Mouse (Mus musculus) Patski (cell line): ENCODE measurements at regions not wholly inside any gene's neighbourhood (a gene's known extent, or its start where the extent isn't known, plus 50 kb on each side); places are given as distances from the start of the nearest gene placed in this dataset.

Experiments
- ATAC-seq: fragments of 100-300 bp; one replicate; pipeline ENCODE4 v1.8.0; 2021
- CTCF ChIA-PET: fragments of 350-600 bp; sonication (Branson Sonifier 250); formaldehyde crosslinking; loops from one replicate; lab custom pipeline; 2022; ENCODE audit warnings: inconsistent platforms; lab: Charles Lee
- POLR2A ChIA-PET: fragments of 350-600 bp; sonication (Branson Sonifier 250); formaldehyde crosslinking; loops from one replicate; lab custom pipeline; 2022; ENCODE audit warnings: antibody characterized with exemption, inconsistent platforms; lab: Charles Lee
- DNase-seq: peaks from one replicate; pipeline ENCODE4 v3.0.0-alpha.2; 2011; ENCODE audit warnings: low read depth, low spot score
- H3K27me3 ChIP-seq: fragments of 371-371 bp; one replicate; pipeline ENCODE4 v1.5.1; 2021
- CTCF ChIP-seq: fragments of 100-300 bp; IDR thresholded peaks from one replicate; pipeline ENCODE4 v1.5.1; 2021
- in situ Hi-C: fragments of 300-500 bp; cut with MboI; formaldehyde crosslinking; loops from 3 replicates; pipeline ENCODE4 v1.11.1; 2018; ENCODE audit warnings: low pct_unique_long_range_greater_than_20kb, mixed read lengths

DNA sequence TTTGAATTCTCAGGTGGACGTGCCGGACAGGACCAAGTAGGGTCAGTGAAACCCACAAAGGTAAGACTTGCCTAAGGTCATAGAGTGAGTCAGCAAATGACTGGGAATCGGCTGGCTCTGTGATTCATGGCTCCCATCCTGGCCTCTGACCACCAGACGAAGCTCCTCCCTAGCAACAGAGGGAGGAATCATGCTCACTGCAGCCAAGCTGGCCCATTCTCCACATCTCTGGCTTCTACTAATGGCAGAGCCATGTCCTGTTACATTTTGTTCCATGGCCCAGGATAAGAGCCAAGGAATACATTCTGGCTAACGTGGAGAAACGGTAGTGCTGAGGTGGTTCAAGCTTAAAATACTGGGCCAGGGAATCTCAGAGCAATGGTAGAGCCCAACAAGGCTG, 814.2 kb downstream of the Kcnj2 start:
- POLR2A ChIA-PET: no interaction called here
- in situ Hi-C loops: no loop called here
- TF ChIP-seq CTCF: no peak
- H3K27me3 ChIP-seq: no peaks in the 10 kb centered on the region
- ATAC-seq (no peak), DNase-seq (no peak)
- CTCF ChIA-PET: interaction anchor here (1.0 kb wide), 1 partner anchor 9 kb away, joined by 3 read pairs; no protein-coding TSS in a partner anchor

DNA sequence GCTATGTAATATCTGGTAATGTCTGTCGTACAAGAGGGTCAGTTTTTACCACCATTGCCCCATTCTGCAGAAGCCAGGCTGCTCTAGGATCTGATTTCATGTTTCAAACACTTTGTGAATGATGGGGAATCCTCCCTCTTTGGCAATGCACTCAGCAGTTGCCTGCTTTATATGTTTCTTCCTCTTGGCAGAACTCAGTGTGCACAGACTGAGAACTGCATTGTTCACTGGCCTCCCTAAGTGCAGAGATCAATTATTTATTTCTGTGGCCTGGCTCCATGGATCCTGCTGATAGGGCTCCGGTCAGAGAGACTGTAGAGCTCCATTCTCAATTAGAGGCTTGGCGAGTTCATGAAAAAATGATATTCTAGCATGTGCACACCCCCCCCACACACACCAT, 824.1 kb downstream of the Kcnj2 start:
- ChIA-PET CTCF (interaction anchor here (1.5 to 1.7 kb wide), 2 partner anchors 10 to 22 kb away, joined by 3 read pairs; no protein-coding TSS in a partner anchor), POLR2A (no interaction called here)
- no peak for DNase-seq
- in situ Hi-C loops: no loop called here
- TF ChIP-seq CTCF: no peak
- H3K27me3 ChIP-seq: no peaks in the 10 kb centered on the region
- ATAC-seq: no peak

DNA sequence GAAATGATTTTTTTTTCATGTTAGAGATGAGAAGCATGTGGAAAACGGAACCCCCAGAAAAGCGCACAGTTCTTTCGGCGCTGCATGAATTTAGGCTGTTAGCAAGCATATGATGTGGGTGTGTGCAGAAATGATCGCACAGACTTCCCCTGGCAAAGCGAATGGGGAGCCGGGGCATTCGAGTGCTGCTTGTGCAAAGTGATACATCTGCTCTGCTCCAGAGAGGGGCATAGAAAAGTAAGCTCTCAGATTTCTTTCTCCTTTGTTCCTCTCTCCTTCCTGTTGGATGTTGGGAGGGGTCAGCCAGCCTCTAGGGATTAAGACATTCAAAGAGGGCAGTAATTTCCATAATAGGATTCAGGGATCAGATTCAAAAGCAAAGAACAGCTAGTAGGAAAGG, 827.9 kb downstream of the Kcnj2 start:
- H3K27me3 ChIP-seq: peaks cover 8% of the 10 kb centered on the region
- no peak for TF ChIP-seq CTCF
- ATAC-seq (no peak), DNase-seq (no peak)
- in situ Hi-C loops: no loop called here
- ChIA-PET POLR2A (no interaction called here), CTCF (no interaction called here)

DNA sequence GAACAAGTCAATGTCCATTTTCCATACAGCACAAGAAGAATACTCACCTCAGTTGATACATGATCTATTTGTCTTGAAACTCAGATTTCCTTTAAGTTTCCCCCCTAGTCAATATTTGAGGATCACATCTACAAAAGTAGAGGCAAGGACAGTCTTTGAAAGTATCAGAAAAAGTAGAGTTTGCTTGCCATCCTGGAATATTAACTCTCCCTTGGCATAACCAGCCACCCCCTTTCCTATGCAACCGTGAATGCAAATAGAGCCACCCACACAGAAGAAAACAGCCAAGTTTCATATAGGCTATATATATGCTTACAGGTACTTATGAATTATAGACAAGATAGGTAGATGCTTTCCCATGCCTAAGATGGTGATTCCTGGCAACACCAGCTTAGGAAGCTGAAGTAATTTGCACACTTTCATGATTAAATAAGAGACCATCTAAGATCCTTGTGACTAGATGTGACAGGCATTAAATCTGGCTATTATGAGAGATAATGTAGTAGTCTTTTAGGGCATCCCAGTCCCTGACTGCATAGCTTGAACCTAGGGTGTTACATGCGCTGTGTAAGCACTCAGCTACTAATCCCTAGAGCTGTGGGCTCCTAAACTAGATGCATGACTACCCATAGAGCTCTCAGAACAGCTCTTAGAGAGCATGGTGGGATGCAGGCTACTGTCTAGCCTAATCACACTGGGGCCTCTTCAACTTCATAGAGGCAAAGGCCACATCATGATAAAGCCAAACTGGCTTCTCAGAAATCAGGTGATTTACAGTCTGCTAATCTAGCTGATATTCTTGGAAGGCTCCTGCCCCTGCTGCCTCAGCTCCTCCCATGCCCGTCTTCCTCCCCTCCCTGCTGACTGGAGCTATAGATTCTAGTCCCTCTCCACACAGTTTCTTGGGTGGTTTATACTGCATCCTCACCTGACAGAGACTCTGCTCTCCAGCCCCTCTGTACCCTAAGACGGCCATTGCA, 829.5 kb downstream of the Kcnj2 start:
- POLR2A ChIA-PET: no interaction called here
- in situ Hi-C loops: no loop called here

DNA sequence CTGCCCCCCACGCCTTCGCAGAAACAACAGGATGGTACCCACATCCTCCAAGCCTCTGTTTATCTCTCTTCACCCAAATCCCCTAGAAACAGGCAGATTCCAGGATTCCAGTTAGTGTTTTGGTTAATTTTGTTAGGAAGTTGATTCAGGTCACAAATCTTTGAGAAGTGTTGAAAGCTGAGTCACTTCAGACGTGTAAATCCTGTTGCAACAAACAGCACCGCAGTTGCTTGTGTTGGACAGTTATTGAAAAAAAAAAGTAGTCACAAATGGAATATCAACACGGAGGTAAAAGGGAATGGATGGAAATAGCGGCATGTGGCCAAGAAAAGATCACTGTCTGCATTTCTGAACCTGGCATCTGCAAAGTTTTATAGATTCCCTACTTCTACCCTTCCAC, 831.0 kb downstream of the Kcnj2 start:
- DNase-seq: no peak
- H3K27me3 ChIP-seq: peaks cover 8% of the 10 kb centered on the region
- ChIA-PET CTCF (no interaction called here), POLR2A (no interaction called here)
- TF ChIP-seq CTCF: no peak
- in situ Hi-C loops: no loop called here
- ATAC-seq: no peak

More for the DNA sequence above, 829.5 kb downstream of the Kcnj2 start:
- H3K27me3 ChIP-seq: peaks cover 8% of the 10 kb centered on the region
- CTCF ChIA-PET: no interaction called here
- ATAC-seq: no peak
- DNase-seq: no peak
- no peak for TF ChIP-seq CTCF

DNA sequence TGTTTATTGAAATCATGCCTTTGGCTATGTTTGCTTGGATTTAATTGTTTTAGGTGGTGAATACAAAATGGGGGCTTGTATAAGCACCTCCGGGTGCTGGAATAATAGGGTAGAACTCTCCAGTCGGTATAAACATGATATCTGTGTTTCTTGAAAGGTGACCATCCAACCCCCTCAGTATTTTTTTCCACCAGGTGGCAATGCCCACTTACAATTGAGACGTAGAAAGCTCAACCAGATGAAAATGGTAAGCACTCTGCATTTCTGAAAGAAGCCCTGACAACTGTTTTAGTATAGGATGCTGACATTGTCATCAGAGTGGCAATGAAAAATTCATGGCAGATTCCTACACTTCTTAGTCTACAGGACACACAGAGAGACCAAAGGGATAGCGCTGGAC, 838.1 kb downstream of the Kcnj2 start:
- in situ Hi-C loops: loop anchor here (25.0 kb wide), 1 partner anchor 1258 kb away; no protein-coding TSS in a partner anchor
- no peaks in the 10 kb centered on the region for H3K27me3 ChIP-seq
- ChIA-PET POLR2A (no interaction called here), CTCF (interaction anchor here (0.7 to 1.9 kb wide), 3 partner anchors 10 to 1261 kb away, joined by 3 to 7 read pairs (median 4); no protein-coding TSS in a partner anchor)
- peak; percentile 36 for TF ChIP-seq CTCF
- ATAC-seq: no peak
- no peak for DNase-seq

DNA sequence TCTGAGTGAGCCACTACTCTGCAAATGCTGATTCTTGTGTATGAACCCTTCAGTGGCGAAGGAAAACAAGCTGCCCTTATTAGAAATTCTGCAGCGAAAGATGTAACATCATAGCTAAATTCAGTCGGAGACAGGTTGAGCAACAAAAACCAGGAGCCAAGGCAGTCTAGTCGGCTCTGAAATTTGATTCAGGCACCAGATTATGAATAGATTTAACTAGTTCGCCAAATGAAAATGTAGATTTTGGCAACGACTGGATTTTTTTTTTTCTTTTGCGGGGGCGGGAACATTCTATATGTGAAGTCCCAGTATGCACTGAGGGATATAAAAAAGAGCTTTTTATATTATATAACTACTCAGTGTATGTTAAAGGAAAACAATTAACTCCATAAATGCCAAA, 847.9 kb downstream of the Kcnj2 start:
- POLR2A ChIA-PET: interaction anchor here (0.6 kb wide), 1 partner anchor 18 kb away, joined by 3 read pairs; no protein-coding TSS in a partner anchor
- CTCF ChIA-PET: interaction anchor here (1.4 kb wide), 2 partner anchors 10 to 185 kb away, joined by 3 to 4 read pairs; no protein-coding TSS in a partner anchor
- no peak for ATAC-seq
- no peaks in the 10 kb centered on the region for H3K27me3 ChIP-seq
- no peak for TF ChIP-seq CTCF
- in situ Hi-C loops: loop anchor here (25.0 kb wide), 1 partner anchor 1248 kb away; no protein-coding TSS in a partner anchor
- no peak for DNase-seq

DNA sequence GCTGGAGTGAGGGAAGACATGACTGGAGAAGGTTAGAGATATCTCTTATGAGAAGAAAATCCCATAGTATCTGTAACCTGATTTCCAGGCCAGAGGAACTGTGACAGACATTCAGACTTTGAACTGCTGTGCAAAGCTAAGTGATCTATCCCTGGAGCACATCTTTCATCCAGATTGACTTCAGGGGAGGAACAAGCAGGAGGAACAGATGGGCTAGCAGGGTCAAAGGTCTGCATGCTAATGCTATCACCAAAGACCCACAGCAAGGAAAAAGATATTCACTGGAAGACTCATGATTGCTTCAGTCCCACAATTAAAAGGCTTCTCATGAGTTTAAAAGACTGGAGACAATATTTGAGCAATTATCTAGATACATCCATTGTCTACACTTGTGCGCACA, 855.7 kb upstream of the Sox9 start:
- POLR2A ChIA-PET: no interaction called here

DNA sequence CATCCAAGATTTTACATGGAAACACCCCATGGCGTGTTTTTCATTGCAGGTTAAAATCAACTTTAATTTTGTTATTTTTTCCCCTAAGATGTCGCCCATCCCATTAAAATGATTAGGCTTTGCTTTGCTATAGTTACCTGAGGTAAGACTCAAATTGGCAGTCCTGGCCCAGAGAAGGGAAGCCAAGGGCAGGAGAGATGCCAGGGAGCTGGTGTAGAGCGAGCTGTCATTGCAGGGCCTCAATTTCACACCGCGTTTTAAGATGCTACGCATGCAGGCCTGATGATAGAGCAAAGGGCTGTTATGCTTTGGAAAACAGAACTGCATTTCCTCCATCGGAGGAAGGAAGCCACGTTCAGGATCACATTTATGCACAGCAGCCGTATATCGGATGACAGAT, 852.7 kb upstream of the Sox9 start:
- no peak for TF ChIP-seq CTCF
- CTCF ChIA-PET: no interaction called here
- ATAC-seq (no peak), DNase-seq (no peak)
- POLR2A ChIA-PET: no interaction called here
- H3K27me3 ChIP-seq: peaks cover 5% of the 10 kb centered on the region
- in situ Hi-C loops: no loop called here

More for the DNA sequence above, 855.7 kb upstream of the Sox9 start:
- H3K27me3 ChIP-seq: peaks cover 5% of the 10 kb centered on the region
- CTCF ChIA-PET: no interaction called here
- TF ChIP-seq CTCF: no peak
- in situ Hi-C loops: no loop called here
- DNase-seq (no peak), ATAC-seq (no peak)

DNA sequence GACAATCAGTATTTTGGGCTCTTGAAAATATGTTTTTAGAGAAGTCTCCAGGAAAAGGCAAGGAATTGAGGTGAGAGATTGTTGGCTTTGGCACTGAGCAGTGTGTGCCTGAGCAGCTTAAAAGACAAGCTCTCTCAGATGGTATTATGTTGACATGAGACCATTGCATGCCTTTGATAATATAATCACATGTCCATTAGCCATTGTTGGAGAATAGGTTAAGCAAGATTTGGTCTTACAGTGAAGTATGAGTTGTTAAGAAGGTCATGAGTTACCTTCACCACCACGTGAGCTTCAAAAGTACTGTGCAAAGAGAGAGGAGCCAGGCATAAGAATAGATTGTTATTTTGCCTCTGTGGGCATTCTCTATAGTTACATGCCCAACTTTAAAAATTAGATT, 850.0 kb upstream of the Sox9 start:
- no peak for TF ChIP-seq CTCF
- ATAC-seq (no peak), DNase-seq (no peak)
- in situ Hi-C loops: no loop called here
- ChIA-PET POLR2A (interaction anchor here (0.6 kb wide), 1 partner anchor 18 kb away, joined by 3 read pairs; no protein-coding TSS in a partner anchor), CTCF (no interaction called here)
- no peaks in the 10 kb centered on the region for H3K27me3 ChIP-seq

DNA sequence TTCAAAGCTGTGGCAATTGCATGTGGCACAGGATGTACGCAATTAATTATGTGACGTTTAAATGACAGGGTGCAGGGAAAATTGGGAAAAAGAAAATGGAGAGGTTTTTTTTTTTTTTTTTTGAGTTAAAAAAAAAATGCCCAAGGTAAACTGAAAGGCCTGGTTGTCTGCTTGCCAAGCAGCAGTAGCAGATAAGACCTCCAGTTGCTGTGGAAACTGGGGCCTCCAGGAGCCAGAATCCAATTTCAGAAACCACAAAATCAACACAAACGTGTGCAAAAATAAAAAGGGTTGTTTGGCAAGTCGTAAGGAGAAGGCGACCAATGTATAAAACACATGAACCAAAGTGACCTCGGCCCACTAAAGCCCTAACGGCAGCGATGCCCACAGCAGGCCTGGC, 837.7 kb upstream of the Sox9 start:
- no peak for ATAC-seq

More for the DNA sequence above, 837.7 kb upstream of the Sox9 start:
- H3K27me3 ChIP-seq: no peaks in the 10 kb centered on the region
- DNase-seq: no peak
- in situ Hi-C loops: no loop called here
- TF ChIP-seq CTCF: no peak
- POLR2A ChIA-PET: no interaction called here
- CTCF ChIA-PET: no interaction called here
